ENCODE assay signal across 11 mouse cellular contexts in genomic region chr5:147723811-147724210, GRCm38 (mm10). TPM values are rescaled to one million over a fixed set of nuclear protein-coding genes. Genes with fewer than 3 reads are reported as not detected.
DNase-seq lines count a peak whose midpoint lies in the region; ATAC-seq and TF ChIP-seq lines count a peak whose summit lies in the region.
"Had no signal": no experiment of that assay in that cellular context is flagged by ENCODE, and none has a peak within 500 bp of the region (broad histone marks: within the 10 kb centered on the region; RNA-seq: fewer than 3 reads in every experiment).

No protein-coding gene starts in this region.

- no peaks in the 10 kb centered on the region for H3K36me3 ChIP-seq in heart, postnatal 0 days (replicated peaks; ENCODE audit: control insufficient read depth, insufficient read depth, low read length)
- H3K36me3 ChIP-seq in megakaryocyte, embryonic 14.5 days (replicated peaks; ENCODE audit: low read length), result no peaks in the 10 kb centered on the region
- H3K36me3 ChIP-seq in intestine, embryonic 16.5 days (ENCODE audit: control insufficient read depth, insufficient read depth, low read length), result no peaks in the 10 kb centered on the region
- no peaks in the 10 kb centered on the region for H3K36me3 ChIP-seq in small intestine, adult 2 months (ENCODE audit: control insufficient read depth, insufficient read depth, low read length)

- peak overlapping the region; percentile 64 for H3K4me2 ChIP-seq in heart, postnatal 0 days (ENCODE audit: low read depth, low read length)
- no peak overlapping the region for H3K4me2 ChIP-seq in intestine, embryonic 16.5 days (ENCODE audit: low read depth, low read length)

- DNase-seq in heart, postnatal 0 days (ENCODE audit: low spot score), result no peak
- DNase-seq in heart, adult 8-10 months (ENCODE audit: low spot score), result no peak
- no peak for DNase-seq in cerebellum, adult 9-11 months
- DNase-seq: adrenal gland, adult 8-10 months; cerebellum, adult 9-10 months; thymus, postnatal 36 days had no signal

- TF ChIP-seq POLR2A in small intestine, adult 2 months (IDR thresholded peaks at IDR 0.05; ENCODE audit: low read depth, low read length), result no peak

- H3K27me3 ChIP-seq in heart, postnatal 0 days (ENCODE audit: control insufficient read depth, insufficient read depth, low read length), result peaks cover 81% of the 10 kb centered on the region
- peaks cover 73% of the 10 kb centered on the region for H3K27me3 ChIP-seq in megakaryocyte, embryonic 14.5 days (replicated peaks)
- H3K27me3 ChIP-seq in intestine, embryonic 16.5 days (replicated peaks; ENCODE audit: control insufficient read depth, insufficient read depth, low read length), result peaks cover 67% of the 10 kb centered on the region
- H3K27me3 ChIP-seq in small intestine, adult 2 months (ENCODE audit: control insufficient read depth, insufficient read depth, low read length), result peaks cover 39% of the 10 kb centered on the region

- no peaks in the 10 kb centered on the region for H3K9me3 ChIP-seq in heart, postnatal 0 days (replicated peaks; ENCODE audit: control insufficient read depth, low read length)
- H3K9me3 ChIP-seq in megakaryocyte, embryonic 14.5 days, result peaks cover 6% of the 10 kb centered on the region
- H3K9me3 ChIP-seq in intestine, embryonic 16.5 days (ENCODE audit: control insufficient read depth, low read length), result no peaks in the 10 kb centered on the region

- H3K4me3 ChIP-seq in heart, postnatal 0 days (ENCODE audit: low read depth, low read length), result peak overlapping the region; percentile 59
- peak overlapping the region; percentile 71 for H3K4me3 ChIP-seq in megakaryocyte, embryonic 14.5 days (replicated peaks)
- H3K4me3 ChIP-seq in intestine, embryonic 16.5 days (ENCODE audit: low read length), result peak overlapping the region; percentile 16
- peak overlapping the region; percentile 10; the same call in 1 of the 2 replicates for H3K4me3 ChIP-seq in small intestine, adult 2 months (ENCODE audit: low read depth, low read length)

- no peak for TF ChIP-seq CTCF in heart, postnatal 0 days (IDR thresholded peaks at IDR 0.05; ENCODE audit: low read depth)
- TF ChIP-seq CTCF in small intestine, adult 2 months (IDR thresholded peaks at IDR 0.05; ENCODE audit: extremely low read depth, insufficient read length, insufficient replicate concordance, low read depth, low read length), result no peak

- no peak for TF ChIP-seq EP300 in heart, postnatal 0 days (IDR thresholded peaks at IDR 0.05; ENCODE audit: low read depth)

- ATAC-seq in heart, postnatal 0 days (ENCODE audit: insufficient read depth, low read depth), result no peak
- no peak for ATAC-seq in megakaryocyte, adult 5-6 weeks (ENCODE audit: poor library complexity, severe bottlenecking)
- no peak for ATAC-seq in intestine, embryonic 16.5 days
- no peak for ATAC-seq in granulocyte monocyte progenitor cell, adult 5-6 weeks (replicated peaks; ENCODE audit: poor library complexity, severe bottlenecking)

- H3K4me1 ChIP-seq in heart, postnatal 0 days (ENCODE audit: control insufficient read depth, insufficient read depth), result 0 out of 2 replicates have a peak, but pooled peaks cover 6% of the 10 kb centered on the region
- H3K4me1 ChIP-seq in megakaryocyte, embryonic 14.5 days, result peaks cover 76% of the 10 kb centered on the region
- peaks cover 20% of the 10 kb centered on the region for H3K4me1 ChIP-seq in intestine, embryonic 16.5 days (ENCODE audit: control insufficient read depth, insufficient read depth, low read length)
- H3K4me1 ChIP-seq in small intestine, adult 2 months (ENCODE audit: control insufficient read depth, insufficient read depth, insufficient read length, low read length), result 0 out of 2 replicates have a peak, but pooled peaks cover 4% of the 10 kb centered on the region

- 13% methylated on average over 17 of the region's 17 CpGs for WGBS in heart, postnatal 0 days
- 8% methylated on average over 17 of the region's 17 CpGs for WGBS in intestine, embryonic 16.5 days
- WGBS in small intestine, adult 2 months, result 14% methylated on average over 17 of the region's 17 CpGs

- no peak overlapping the region for H3K27ac ChIP-seq in heart, postnatal 0 days (ENCODE audit: low read depth)
- no peak overlapping the region for H3K27ac ChIP-seq in intestine, embryonic 16.5 days (ENCODE audit: low read length)
- no peak overlapping the region for H3K27ac ChIP-seq in small intestine, adult 2 months (ENCODE audit: insufficient read depth, low read depth, low read length)

- H3K9ac ChIP-seq in heart, postnatal 0 days (replicated peaks; ENCODE audit: low read depth, low read length), result 0 out of 2 replicates have a peak overlapping the region, but pooled peaks have one; percentile 63
- H3K9ac ChIP-seq in intestine, embryonic 16.5 days (ENCODE audit: low read depth, low read length), result no peak overlapping the region

RNA-seq across cellular contexts. Expression of gene Flt1, which starts 2.0 kb away (rescaled TPM):
- 32.0 and 39.1 TPM in 2 replicates for total RNA-seq in heart, postnatal 0 days (2014; rRNA removed; ENCODE audit: low replicate concordance)
- 11.8 and 12.3 TPM in 2 replicates for polyA plus RNA-seq in heart, postnatal 0 days (2015; fragmentation: Nextera tagmentation; extraction: Ambion mirVana)
- 10 to 100 TPM; 69.6 to 80.3 (median 73.2) TPM for total RNA-seq in heart, adult 8-10 months (2022)
- polyA plus RNA-seq in megakaryocyte, embryonic 14.5 days (2012; ENCODE audit: insufficient read depth, low replicate concordance), result 0.36 and 0.47 TPM in 2 replicates
- total RNA-seq in megakaryocyte, adult 5-6 weeks (2015), result 2.1 and 2.3 TPM in 2 replicates
- 2.9 and 5.3 TPM in 2 replicates for total RNA-seq in megakaryocyte, adult 5-6 weeks (2017)
- 9.7 and 10.0 TPM in 2 replicates for polyA plus RNA-seq in intestine, embryonic 16.5 days (2015; fragmentation: Nextera tagmentation; extraction: Ambion mirVana)
- 2.5 and 3.6 TPM in 2 replicates for polyA plus RNA-seq in small intestine, adult 2 months (2012; rRNA removed)
- 0.75 and 3.4 TPM in 2 replicates for total RNA-seq in granulocyte monocyte progenitor cell, adult 5-6 weeks (2014; fragmentation: Nextera tagmentation)
- 3.7 TPM in 2 replicates for total RNA-seq in granulocyte monocyte progenitor cell, adult 5-6 weeks (2017)

Comparison
In these comparisons a context has a peak if more than half of its experiments do, and no peak if none do; other contexts are left out.
1. H3K4me3 ChIP-seq: peak in every context shown above with its lines; median percentile 71 in megakaryocyte, embryonic 14.5 days; 59 in heart, postnatal 0 days; 16 in intestine, embryonic 16.5 days; 10 in small intestine, adult 2 months.